Mouse (Mus musculus) C2C12 (cell line): ENCODE measurements around the gene Msi2. TPM values are rescaled to one million over a fixed set of nuclear protein-coding genes. Genes with fewer than 3 reads are reported as not detected.

Experiments used
- H3K27me3 ChIP-seq: one replicate; pipeline ENCODE4 v1.6.1; 2011; ENCODE audit not compliant: control insufficient read depth, insufficient read depth, insufficient read length
- H3K36me3 ChIP-seq: one replicate; pipeline ENCODE4 v1.6.1; 2011; ENCODE audit not compliant: control insufficient read depth, insufficient read depth
- H3K4me3 ChIP-seq: one replicate; pipeline ENCODE4 v1.5.1; 2011; ENCODE audit warnings: mild to moderate bottlenecking, control low read depth; ENCODE audit not compliant: poor library complexity, insufficient read depth, severe bottlenecking
- H3K79me2 ChIP-seq: one replicate; pipeline ENCODE4 v1.6.1; 2011; ENCODE audit not compliant: control insufficient read depth, insufficient read depth
- H3K79me3 ChIP-seq: one replicate; pipeline ENCODE4 v1.6.1; 2011; ENCODE audit warnings: low read depth, control low read depth
- H3ac ChIP-seq: one replicate; pipeline ENCODE3; 2011; ENCODE audit warnings: low read depth; ENCODE audit not compliant: control insufficient read depth, insufficient read length
- CEBPB ChIP-seq: IDR thresholded peaks from one replicate; pipeline ENCODE4 v1.6.1; 2011; ENCODE audit warnings: low read depth, mild to moderate bottlenecking, control low read depth, moderate library complexity
- CTCF ChIP-seq: IDR thresholded peaks from one replicate; pipeline ENCODE4 v1.5.1; 2011; ENCODE audit not compliant: control insufficient read depth, insufficient read depth, insufficient read length
- FOSL1 ChIP-seq: IDR thresholded peaks from one replicate; pipeline ENCODE4 v1.8.0; 2011; ENCODE audit warnings: mild to moderate bottlenecking, low read length; ENCODE audit not compliant: poor library complexity, insufficient read depth, severe bottlenecking
- MAX ChIP-seq: IDR thresholded peaks from one replicate; pipeline ENCODE4 v1.6.1; 2011; ENCODE audit warnings: mild to moderate bottlenecking, control low read depth
- MYOD1 ChIP-seq: IDR thresholded peaks from one replicate; pipeline ENCODE4 v1.6.1; 2011; ENCODE audit warnings: low read depth; ENCODE audit not compliant: control insufficient read depth, insufficient read length
- MYOG ChIP-seq: IDR thresholded peaks from one replicate; pipeline ENCODE4 v1.6.1; 2011; ENCODE audit not compliant: control insufficient read depth, insufficient read length; ENCODE audit errors: extremely low read depth
- USF1 ChIP-seq: IDR thresholded peaks from one replicate; pipeline ENCODE4 v1.6.1; 2011; ENCODE audit warnings: low read depth, mild to moderate bottlenecking, control low read depth, moderate library complexity
- polyA plus RNA-seq: library from polyadenylated mRNA; unstranded; fragments of >200 nt; fragmentation: generic; extraction: Trizol; gene quantifications from one replicate; pipeline ENCODE4 v1.2.1, GENCODE M21; 2012; ENCODE audit warnings: missing spikeins

The Msi2 gene
- polyA plus RNA-seq, 1 experiment, result 8.4 TPM

GRCm38 (mm10) chr11:88318850-88319249 lies 399.5 kb downstream of the Msi2 start:
- no peaks in the 10 kb centered on the region for H3K36me3 ChIP-seq
- no peak overlapping the region for H3ac ChIP-seq

DNA sequence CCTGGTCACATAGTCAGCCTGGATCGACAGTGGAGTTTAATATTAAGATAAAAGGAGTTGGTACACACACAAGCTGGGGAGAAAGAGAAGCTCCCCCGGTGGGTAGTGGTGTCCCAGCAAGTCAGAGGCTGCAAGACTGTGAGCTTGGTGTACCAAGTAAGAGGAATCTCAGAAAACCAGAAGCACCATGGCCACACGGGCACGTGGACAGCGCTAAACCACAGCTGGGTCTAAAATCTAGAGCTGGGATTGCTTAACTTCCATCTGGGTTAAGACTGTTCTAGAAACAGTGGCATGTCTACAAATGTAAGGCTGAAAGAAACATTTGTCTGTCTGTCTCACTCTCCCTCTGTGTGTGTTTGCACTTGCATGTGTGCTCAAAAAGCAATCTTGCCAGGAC lies 402.9 kb downstream of the Msi2 start:
- no peaks in the 10 kb centered on the region for H3K79me2 ChIP-seq
- no peaks in the 10 kb centered on the region for H3K36me3 ChIP-seq
- no peak overlapping the region for H3K4me3 ChIP-seq
- TF ChIP-seq USF1, result no peak
- no peak for TF ChIP-seq FOSL1
- TF ChIP-seq CTCF, result no peak
- no peak for TF ChIP-seq MYOD1
- TF ChIP-seq MAX, result no peak
- no peak for TF ChIP-seq MYOG
- TF ChIP-seq CEBPB, result no peak
- peaks cover 25% of the 10 kb centered on the region for H3K27me3 ChIP-seq
- H3K79me3 ChIP-seq, result no peaks in the 10 kb centered on the region
- no peak overlapping the region for H3ac ChIP-seq

More at GRCm38 (mm10) chr11:88318850-88319249, 399.5 kb downstream of the Msi2 start:
- no peaks in the 10 kb centered on the region for H3K79me2 ChIP-seq
- TF ChIP-seq CTCF (no peak), MYOD1 (no peak), CEBPB (no peak), MYOG (no peak), USF1 (no peak), MAX (no peak), FOSL1 (no peak)
- peaks cover 11% of the 10 kb centered on the region for H3K27me3 ChIP-seq
- H3K79me3 ChIP-seq, result no peaks in the 10 kb centered on the region
- no peak overlapping the region for H3K4me3 ChIP-seq

DNA sequence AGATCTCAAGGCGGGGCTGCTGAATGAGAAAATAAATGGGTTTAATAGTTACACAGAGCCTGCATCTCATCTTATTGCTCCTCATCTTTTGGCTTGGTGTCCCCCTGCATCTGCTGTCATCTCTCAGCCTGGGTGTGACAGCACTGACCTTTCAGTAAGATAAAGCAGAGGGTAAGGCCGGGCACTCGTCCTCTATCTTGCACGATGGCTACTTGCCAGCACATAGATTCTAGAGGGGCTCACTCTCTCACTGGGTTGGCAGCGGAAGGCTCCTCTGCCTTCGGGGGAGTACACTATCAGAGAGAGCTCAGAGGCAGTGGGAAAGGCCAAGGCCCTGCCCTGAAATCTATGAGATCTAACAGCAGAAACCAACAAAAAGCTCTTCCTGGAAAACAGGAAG lies 403.8 kb downstream of the Msi2 start:
- Histone ChIP-seq H3K4me3 (no peak overlapping the region), H3K36me3 (no peaks in the 10 kb centered on the region), H3K79me3 (no peaks in the 10 kb centered on the region), H3K27me3 (peaks cover 32% of the 10 kb centered on the region), H3K79me2 (no peaks in the 10 kb centered on the region), H3ac (no peak overlapping the region)
- TF ChIP-seq USF1 (no peak), MYOG (no peak), CTCF (no peak), CEBPB (no peak), MYOD1 (no peak), MAX (no peak), FOSL1 (no peak)

GRCm38 (mm10) chr11:88313512-88313911 lies 404.8 kb downstream of the Msi2 start:
- peaks cover 35% of the 10 kb centered on the region for H3K27me3 ChIP-seq
- H3K4me3 ChIP-seq, result no peak overlapping the region
- TF ChIP-seq USF1, result no peak
- TF ChIP-seq MYOG, result no peak
- TF ChIP-seq MAX, result no peak
- no peak for TF ChIP-seq FOSL1
- no peak for TF ChIP-seq CEBPB
- TF ChIP-seq MYOD1, result no peak
- no peak for TF ChIP-seq CTCF
- H3K79me2 ChIP-seq, result no peaks in the 10 kb centered on the region
- no peak overlapping the region for H3ac ChIP-seq
- H3K36me3 ChIP-seq, result no peaks in the 10 kb centered on the region
- no peaks in the 10 kb centered on the region for H3K79me3 ChIP-seq

- H3K36me3 ChIP-seq, result no peaks in the 10 kb centered on the region
- TF ChIP-seq FOSL1, result no peak
- TF ChIP-seq MYOG, result no peak
- no peak for TF ChIP-seq CEBPB
- TF ChIP-seq CTCF, result no peak
- no peak for TF ChIP-seq MYOD1
- no peak for TF ChIP-seq MAX
- no peak for TF ChIP-seq USF1
- no peaks in the 10 kb centered on the region for H3K79me3 ChIP-seq
- peaks cover 32% of the 10 kb centered on the region for H3K27me3 ChIP-seq
- H3K4me3 ChIP-seq, result no peak overlapping the region
- no peaks in the 10 kb centered on the region for H3K79me2 ChIP-seq
- H3ac ChIP-seq, result no peak overlapping the region
Measured at GRCm38 (mm10) chr11:88311606-88312005, 406.7 kb downstream of the Msi2 start.

GRCm38 (mm10) chr11:88310773-88311172 lies 407.5 kb downstream of the Msi2 start:
- TF ChIP-seq MYOG (no peak), FOSL1 (no peak), MYOD1 (no peak), MAX (no peak), USF1 (no peak), CEBPB (no peak), CTCF (no peak)
- no peak overlapping the region for H3K4me3 ChIP-seq
- H3ac ChIP-seq, result no peak overlapping the region
- H3K27me3 ChIP-seq, result peaks cover 40% of the 10 kb centered on the region
- H3K79me3 ChIP-seq, result no peaks in the 10 kb centered on the region
- H3K79me2 ChIP-seq, result no peaks in the 10 kb centered on the region
- no peaks in the 10 kb centered on the region for H3K36me3 ChIP-seq
